Mouse (Mus musculus) spleen, adult 2 months (tissue): Measurements from ENCODE around the gene Prm1. TPM values are rescaled to one million over a fixed set of nuclear protein-coding genes. Genes with fewer than 3 reads are reported as not detected.

Experiments used
- DNase-seq, 2 experiments: peaks; one replicate each; pipeline versions ENCODE4 v3.0.0 to v3.0.0-alpha.2; 2012 to 2021; ENCODE audit warnings: low spot score in 2 of 2, low read depth in 1 of 2
- H3K27ac ChIP-seq: fragments of 200-500 bp; 2 replicates; pipeline ENCODE4 v1.5.1; 2012; ENCODE audit warnings: low read length, inconsistent platforms; ENCODE audit not compliant: insufficient read depth
- H3K27me3 ChIP-seq: fragments of 200-500 bp; 2 replicates; pipeline ENCODE4 v1.6.1; 2012; ENCODE audit warnings: mild to moderate bottlenecking, moderate library complexity, low read length, inconsistent platforms; ENCODE audit not compliant: control insufficient read depth, insufficient read depth
- H3K36me3 ChIP-seq: fragments of 200-500 bp; 2 replicates; pipeline ENCODE4 v1.6.1; 2012; ENCODE audit warnings: mild to moderate bottlenecking, low read length, inconsistent platforms; ENCODE audit not compliant: control insufficient read depth, insufficient read depth
- H3K4me1 ChIP-seq: fragments of 200-500 bp; 2 replicates; pipeline ENCODE4 v1.6.1; 2011; ENCODE audit warnings: inconsistent platforms; ENCODE audit not compliant: control insufficient read depth, insufficient read depth, insufficient read length
- H3K4me3 ChIP-seq: fragments of 200-500 bp; 2 replicates; pipeline ENCODE4 v1.5.1; 2011; ENCODE audit warnings: mild to moderate bottlenecking, inconsistent platforms; ENCODE audit not compliant: insufficient read depth, insufficient read length; ENCODE audit errors: extremely low read depth
- CTCF ChIP-seq: fragments of 200-500 bp; IDR thresholded peaks from 2 replicates; pipeline ENCODE4 v1.5.1; 2011; ENCODE audit warnings: mild to moderate bottlenecking, inconsistent platforms; ENCODE audit not compliant: insufficient read depth, insufficient read length, insufficient replicate concordance; ENCODE audit errors: extremely low read depth
- POLR2A ChIP-seq: fragments of 200-500 bp; IDR thresholded peaks from 2 replicates; pipeline ENCODE4 v1.6.1; 2011; ENCODE audit warnings: low read depth, low read length, inconsistent platforms
- WGBS: fragments of 180-500 bp; shearing (Covaris S2); methylation state at CpG from one replicate; pipeline ENCODE4 v1.1.7; 2018; 5-methylcytosine and 5-hydroxymethylcytosine counted together
- polyA plus RNA-seq: library from polyadenylated mRNA; depleted of rRNA; stranded (reverse); fragments of >200 nt; gene quantifications from 2 replicates; pipeline ENCODE4 v1.2.3, GENCODE M21; 2012

Prm1 gene
- polyA plus RNA-seq, 1 experiment: 0.47 TPM

DNA sequence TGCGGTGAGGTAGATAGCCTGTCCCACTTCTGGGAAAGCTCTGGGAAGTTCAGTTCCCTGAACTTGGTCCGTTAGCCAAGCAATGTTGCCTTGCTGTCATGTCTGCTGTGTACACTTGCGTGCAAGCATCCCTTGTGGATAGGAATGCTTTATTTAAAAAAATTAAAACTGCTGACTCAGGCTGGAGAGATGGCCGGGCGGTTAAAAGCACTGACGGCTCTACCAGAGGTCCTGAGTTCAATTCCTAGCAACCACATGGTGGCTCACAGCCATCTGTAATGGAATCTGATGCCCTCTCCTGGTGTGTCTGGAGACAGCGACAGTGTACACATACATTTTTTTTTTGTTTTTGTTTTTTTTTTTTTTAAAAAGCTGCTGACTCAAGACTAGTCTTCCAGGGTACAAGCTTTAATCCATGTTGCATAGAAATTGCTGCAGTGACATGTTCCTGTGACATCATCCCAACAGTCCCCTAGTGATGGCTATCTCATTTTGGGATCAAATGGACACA is 18.0 kb downstream of the Prm1 start:
- no peak for DNase-seq
- no peak overlapping the region for H3K4me3 ChIP-seq
- no peaks in the 10 kb centered on the region for H3K36me3 ChIP-seq
- no peak overlapping the region for H3K27ac ChIP-seq
- no peak for TF ChIP-seq CTCF
- no peak for TF ChIP-seq POLR2A
- no peaks in the 10 kb centered on the region for H3K27me3 ChIP-seq
- peaks cover 17% of the 10 kb centered on the region for H3K4me1 ChIP-seq
- 79% methylated on average over 7 of the region's 7 CpGs for WGBS

DNA sequence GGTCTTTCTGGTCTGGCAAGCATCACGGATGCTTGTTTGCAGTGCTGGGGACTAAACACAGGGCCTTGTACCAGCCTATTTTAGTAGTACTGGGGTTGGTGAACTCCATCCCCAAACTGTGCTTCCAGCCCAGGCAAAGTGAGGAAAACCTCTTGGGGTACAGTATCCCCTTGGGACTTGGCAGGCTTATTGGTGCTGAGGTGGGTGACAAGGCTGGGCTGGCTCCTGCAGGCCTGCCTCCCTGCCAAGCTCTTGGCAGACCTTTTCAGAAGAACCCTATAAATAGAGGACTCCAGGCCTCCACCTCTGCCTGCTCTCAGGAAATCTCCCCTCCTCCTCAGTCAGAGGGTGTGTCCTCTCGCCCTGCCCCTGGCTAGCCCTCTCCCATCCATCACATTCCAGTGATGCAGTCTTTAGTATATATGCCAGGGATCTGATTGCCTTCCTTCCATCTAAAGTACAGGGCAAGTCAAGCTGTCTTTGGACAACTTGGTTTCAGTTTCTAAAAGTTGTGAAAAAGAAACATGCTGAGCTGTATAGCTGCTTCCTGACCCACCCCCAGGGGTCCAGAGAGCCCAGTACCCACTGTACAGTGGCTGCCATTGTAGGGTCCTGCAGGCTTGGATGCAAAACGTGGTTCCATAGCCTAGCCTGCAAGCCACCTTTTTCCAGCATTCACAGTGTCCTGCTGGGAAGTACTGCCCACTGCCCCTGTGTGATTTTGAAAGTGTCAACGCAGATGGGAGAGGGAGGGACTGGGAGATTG is 18.7 kb downstream of the Prm1 start:
- Histone ChIP-seq H3K4me3 (no peak overlapping the region), H3K36me3 (no peaks in the 10 kb centered on the region), H3K4me1 (peaks cover 20% of the 10 kb centered on the region), H3K27me3 (no peaks in the 10 kb centered on the region), H3K27ac (no peak overlapping the region; the same call in 1 of the 2 replicates)
- TF ChIP-seq POLR2A: no peak
- TF ChIP-seq CTCF: no peak
- WGBS: 63% methylated on average over 4 of the region's 4 CpGs
- DNase-seq: no peak

DNA sequence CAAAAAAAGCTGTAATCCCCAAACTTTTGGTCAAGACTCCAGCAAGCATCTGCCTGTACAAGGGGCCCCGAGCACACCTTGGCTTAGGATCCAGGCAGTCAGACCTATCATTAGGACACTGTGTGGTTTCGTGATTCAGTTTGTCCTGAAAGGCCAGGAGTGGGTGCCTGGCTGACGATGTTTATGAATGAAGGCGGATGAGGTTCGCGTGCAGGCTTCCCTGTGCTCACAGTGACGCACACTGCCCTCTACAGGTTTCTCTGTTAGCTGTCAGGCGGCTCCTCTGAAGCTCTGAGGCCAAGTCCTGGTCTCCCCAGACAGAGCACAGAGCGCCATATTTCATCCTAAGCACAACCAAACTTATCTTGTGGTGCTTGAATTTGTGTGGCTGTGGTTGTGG is 19.4 kb downstream of the Prm1 start:
- Histone ChIP-seq H3K4me1 (peaks cover 20% of the 10 kb centered on the region), H3K36me3 (no peaks in the 10 kb centered on the region), H3K27ac (peak overlapping the region; percentile 92), H3K4me3 (peak overlapping the region; percentile 64; the same call in 1 of the 2 replicates), H3K27me3 (no peaks in the 10 kb centered on the region)
- DNase-seq: peak; percentile 82
- 2% methylated on average over 9 of the region's 9 CpGs for WGBS
- TF ChIP-seq CTCF (peak; percentile 88), POLR2A (no peak)

DNA sequence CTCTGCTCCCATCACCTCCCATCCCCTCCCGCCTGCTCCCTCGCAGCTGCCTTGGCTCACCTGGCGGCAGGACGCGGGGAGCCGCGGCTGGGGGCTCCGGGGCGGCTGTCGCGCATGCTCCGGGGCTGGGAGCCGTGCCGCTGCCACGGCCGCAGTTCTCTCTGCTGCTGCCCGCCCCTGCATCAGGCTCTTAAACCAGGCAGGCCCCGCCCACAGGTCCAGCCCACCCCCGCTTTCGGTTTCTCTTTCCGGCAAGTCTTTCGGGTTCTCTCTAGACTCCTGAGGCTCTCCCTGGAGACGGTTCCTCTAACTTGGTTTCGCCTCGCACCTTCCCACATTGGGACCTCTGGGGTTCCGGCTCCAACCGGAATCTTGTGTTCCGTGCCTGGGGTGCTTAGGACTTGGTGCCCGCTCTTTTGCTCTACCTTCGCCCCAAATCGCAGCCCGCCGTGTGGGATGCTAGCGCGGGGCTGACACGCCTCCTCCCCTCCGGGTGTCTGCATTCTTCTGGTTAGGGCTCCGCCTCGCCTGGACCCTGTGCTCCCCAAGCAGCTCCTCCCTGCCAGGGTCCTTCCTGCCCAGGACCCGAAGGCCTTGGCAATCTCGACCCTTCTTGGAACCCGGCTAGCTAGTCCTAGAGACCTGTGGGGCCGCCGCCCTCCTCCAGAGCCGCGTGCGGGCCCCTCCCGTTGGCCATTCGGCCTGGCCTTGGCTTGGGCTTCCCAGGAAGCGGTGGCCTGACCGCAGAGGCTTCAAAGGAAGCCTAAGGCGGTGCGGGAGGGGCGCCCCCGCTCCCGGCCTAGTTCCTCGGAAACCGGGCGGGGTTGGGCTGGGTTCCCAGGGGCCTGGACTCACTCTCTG is 20.0 kb downstream of the Prm1 start, which contains the start of gene Socs1:
Gene Socs1 (minus strand): TSS at position 166 of the 861 bp plus-strand sequence.
- Histone ChIP-seq H3K4me1 (peaks cover 20% of the 10 kb centered on the region), H3K27me3 (no peaks in the 10 kb centered on the region), H3K4me3 (peak within 1 kb of the TSS; percentile 64), H3K36me3 (no peaks in the 10 kb centered on the region), H3K27ac (peak within 1 kb of the TSS; percentile 92)
- TF ChIP-seq POLR2A (peak; percentile 97), CTCF (no peak; the same call in 1 of the 2 replicates)
- DNase-seq: peak; percentile 88 to 90
- 1% methylated on average over 52 of the region's 59 CpGs for WGBS

DNA sequence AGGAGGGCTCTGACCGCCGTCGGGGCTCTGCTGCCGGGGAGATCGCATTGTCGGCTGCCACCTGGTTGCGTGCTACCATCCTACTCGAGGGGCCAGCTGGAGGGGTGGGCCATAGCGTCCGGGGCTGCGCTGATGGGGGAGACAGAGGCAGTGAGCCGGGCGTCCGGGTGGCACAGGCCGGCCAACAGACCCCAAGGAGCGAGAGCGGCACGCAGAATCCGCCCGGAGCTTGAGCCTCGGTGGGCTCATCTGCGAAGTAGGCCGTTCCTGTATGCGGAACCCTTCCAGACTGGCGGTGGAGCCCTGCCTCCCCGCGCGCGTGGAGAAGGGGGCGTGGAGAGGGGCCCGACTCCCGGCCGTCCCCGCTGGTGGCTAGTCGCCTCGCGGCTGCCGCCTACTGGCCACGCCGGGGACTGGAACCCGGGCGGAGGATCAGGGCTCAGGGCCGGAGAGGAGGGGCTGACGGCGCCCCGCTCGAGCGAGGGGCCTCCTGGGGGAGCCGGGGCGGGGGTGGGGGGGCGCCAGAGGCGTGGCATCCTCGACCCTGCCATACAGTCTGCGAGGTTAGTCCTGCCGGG is 20.8 kb downstream of the Prm1 start:
- no peaks in the 10 kb centered on the region for H3K27me3 ChIP-seq
- H3K4me1 ChIP-seq: peaks cover 20% of the 10 kb centered on the region
- TF ChIP-seq POLR2A: peak; percentile 14; the same call in 1 of the 2 replicates
- TF ChIP-seq CTCF: peak; percentile 81
- peak overlapping the region; percentile 81 for H3K27ac ChIP-seq
- H3K4me3 ChIP-seq: peak overlapping the region; percentile 64
- whole genome bisulfite sequencing: under 1% methylated on average over 43 of the region's 55 CpGs
- no peaks in the 10 kb centered on the region for H3K36me3 ChIP-seq
- peak; percentile 81 to 89 for DNase-seq
